Mouse (Mus musculus) lung, embryonic 15.5 days (tissue): ENCODE data around the gene Hist1h1t. TPM values are rescaled to one million over a fixed set of nuclear protein-coding genes. Genes with fewer than 3 reads are reported as not detected.

Source experiments
- ATAC-seq: fragments of 200-750 bp; cut with Nextera tagmentation; 2 replicates; pipeline ENCODE4 v1.8.0; 2017; ENCODE audit warnings: moderate number of reproducible peaks, borderline replicate concordance; ENCODE audit not compliant: low FRiP score, low TSS enrichment; ENCODE audit errors: extremely low read depth
- H3K27ac ChIP-seq: fragments of 300-500 bp; sonication (generic); 2 replicates; pipeline ENCODE4 v1.5.1; 2015; ENCODE audit warnings: moderate library complexity, mild to moderate bottlenecking, inconsistent platforms
- H3K27me3 ChIP-seq: fragments of 300-500 bp; sonication (generic); 2 replicates; pipeline ENCODE4 v1.6.1; 2015; ENCODE audit warnings: inconsistent platforms
- H3K36me3 ChIP-seq: fragments of 300-500 bp; sonication (generic); 2 replicates; pipeline ENCODE4 v1.6.1; 2015; ENCODE audit warnings: inconsistent platforms
- H3K4me1 ChIP-seq: fragments of 300-500 bp; sonication (generic); 2 replicates; pipeline ENCODE4 v1.6.1; 2015; ENCODE audit warnings: inconsistent platforms
- H3K4me2 ChIP-seq: fragments of 300-500 bp; sonication (generic); 2 replicates; pipeline ENCODE4 v1.6.1; 2015; ENCODE audit warnings: inconsistent platforms, mild to moderate bottlenecking, moderate library complexity
- H3K4me3 ChIP-seq: fragments of 300-500 bp; sonication (generic); 2 replicates; pipeline ENCODE4 v1.5.1; 2015; ENCODE audit warnings: mild to moderate bottlenecking, inconsistent platforms
- H3K9ac ChIP-seq: fragments of 300-500 bp; sonication (generic); 2 replicates; pipeline ENCODE4 v1.6.1; 2015; ENCODE audit warnings: inconsistent platforms
- H3K9me3 ChIP-seq: fragments of 300-500 bp; sonication (generic); 2 replicates; pipeline ENCODE4 v1.6.1; 2016; ENCODE audit warnings: inconsistent platforms
- WGBS: fragments of 180-500 bp; shearing (Covaris S2); methylation state at CpG from one replicate; pipeline ENCODE4 v1.1.7; 2015; 5-methylcytosine and 5-hydroxymethylcytosine counted together
- microRNA-seq: library from miRNA; unstranded; fragments of <30 nt; microRNA quantifications from one replicate; pipeline ENCODE4, GENCODE M21; 2016
- polyA plus RNA-seq: library from polyadenylated mRNA; unstranded; fragments of >200 nt; fragmentation: Nextera tagmentation; extraction: Ambion mirVana; gene quantifications from 2 replicates; pipeline ENCODE4 v1.2.1, GENCODE M21; 2015

Hist1h1t gene
- polyA plus RNA-seq, 1 experiment from 2014 or later, result 0.22 TPM

- Histone ChIP-seq H3K36me3 (no peaks in the 10 kb centered on the region), H3K9me3 (no peaks in the 10 kb centered on the region), H3K27me3 (no peaks in the 10 kb centered on the region), H3K4me2 (peak overlapping the region; percentile 95), H3K9ac (peak overlapping the region; percentile 96), H3K27ac (peak overlapping the region; percentile 100), H3K4me3 (peak overlapping the region; percentile 64), H3K4me1 (peaks cover 14% of the 10 kb centered on the region; the same call in 1 of the 2 replicates)
- no peak; the same call in 1 of the 2 replicates for ATAC-seq
- under 1% methylated on average over 14 of the region's 14 CpGs for WGBS
These were observed 44.3 kb downstream of the Hist1h1t start for GRCm38 (mm10) chr13:23739922-23740252.

- 15% methylated on average over 13 of the region's 13 CpGs for WGBS
These were observed 44.7 kb downstream of the Hist1h1t start for GRCm38 (mm10) chr13:23740256-23740840.

GRCm38 (mm10) chr13:23740910-23741309 is 45.3 kb downstream of the Hist1h1t start:
- H3K9ac ChIP-seq, result no peak overlapping the region
- H3K27ac ChIP-seq, result peak overlapping the region; percentile 100
- peak overlapping the region; percentile 64 for H3K4me3 ChIP-seq
- H3K4me2 ChIP-seq, result peak overlapping the region; percentile 95
- no peaks in the 10 kb centered on the region for H3K36me3 ChIP-seq
- H3K27me3 ChIP-seq, result no peaks in the 10 kb centered on the region
- no peaks in the 10 kb centered on the region for H3K9me3 ChIP-seq
- ATAC-seq, result no peak
- WGBS, result 41% methylated on average over 5 of the region's 5 CpGs
- H3K4me1 ChIP-seq, result peaks cover 14% of the 10 kb centered on the region; the same call in 1 of the 2 replicates

More at GRCm38 (mm10) chr13:23740256-23740840, 44.7 kb downstream of the Hist1h1t start:
- Histone ChIP-seq H3K9me3 (no peaks in the 10 kb centered on the region), H3K27me3 (no peaks in the 10 kb centered on the region), H3K4me1 (peaks cover 14% of the 10 kb centered on the region; the same call in 1 of the 2 replicates), H3K36me3 (no peaks in the 10 kb centered on the region), H3K27ac (peak overlapping the region; percentile 100), H3K4me3 (peak overlapping the region; percentile 64), H3K9ac (peak overlapping the region; percentile 96), H3K4me2 (peak overlapping the region; percentile 95)
- no peak for ATAC-seq

DNA sequence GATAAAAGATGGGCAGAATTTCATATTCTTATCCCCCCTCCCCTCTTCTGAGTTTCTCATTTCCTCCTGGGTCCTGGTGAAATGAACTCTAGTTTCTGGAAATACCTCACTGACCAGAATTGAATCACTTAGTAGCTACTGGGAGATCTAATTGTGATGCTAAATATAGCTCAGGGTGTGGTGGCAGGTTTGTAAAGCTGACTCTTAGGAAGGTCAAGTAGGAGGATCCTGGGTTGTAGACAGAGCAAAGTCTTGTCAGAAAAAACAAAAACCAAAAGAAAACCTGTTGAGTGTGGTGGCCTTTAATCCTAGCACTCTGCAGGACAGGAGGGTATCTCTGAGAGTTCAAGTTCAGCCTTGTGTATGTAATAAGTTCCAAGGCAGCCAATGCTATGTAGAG is 46.4 kb downstream of the Hist1h1t start:
- no peak overlapping the region for H3K4me3 ChIP-seq
- no peaks in the 10 kb centered on the region for H3K27me3 ChIP-seq
- H3K4me1 ChIP-seq, result peaks cover 14% of the 10 kb centered on the region; the same call in 1 of the 2 replicates
- no peaks in the 10 kb centered on the region for H3K9me3 ChIP-seq
- H3K27ac ChIP-seq, result no peak overlapping the region
- ATAC-seq, result no peak
- H3K9ac ChIP-seq, result no peak overlapping the region
- H3K4me2 ChIP-seq, result no peak overlapping the region
- H3K36me3 ChIP-seq, result no peaks in the 10 kb centered on the region

GRCm38 (mm10) chr13:23743215-23743614 is 47.6 kb downstream of the Hist1h1t start:
- Histone ChIP-seq H3K4me1 (peaks cover 25% of the 10 kb centered on the region), H3K27ac (no peak overlapping the region), H3K4me2 (no peak overlapping the region), H3K36me3 (no peaks in the 10 kb centered on the region), H3K9me3 (no peaks in the 10 kb centered on the region), H3K4me3 (no peak overlapping the region), H3K27me3 (no peaks in the 10 kb centered on the region), H3K9ac (no peak overlapping the region)
- ATAC-seq, result no peak
- 82% methylated on average over 5 of the region's 5 CpGs for WGBS

DNA sequence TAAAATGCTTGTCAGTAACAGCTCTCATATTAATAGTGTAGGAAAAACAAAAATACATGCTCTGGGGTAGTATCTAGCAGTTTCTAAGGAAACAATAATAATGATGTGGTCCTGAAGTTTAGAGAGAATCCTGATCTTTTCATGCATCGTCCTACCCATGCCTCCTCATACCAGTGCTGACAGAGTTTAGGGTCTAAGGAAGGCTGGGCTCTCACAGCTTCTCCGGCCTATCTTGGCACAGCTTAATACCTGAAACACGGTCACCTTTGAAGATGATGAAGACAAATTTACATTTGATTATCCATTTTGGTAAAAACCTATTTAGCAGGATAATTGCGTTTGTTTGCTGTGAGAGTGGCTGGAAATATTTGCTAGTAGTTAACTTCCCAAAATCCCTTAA is 48.3 kb downstream of the Hist1h1t start:
- Histone ChIP-seq H3K9ac (0 out of 2 replicates have a peak overlapping the region, but pooled peaks have one; percentile 55), H3K4me3 (peak overlapping the region; percentile 36), H3K9me3 (no peaks in the 10 kb centered on the region), H3K27me3 (no peaks in the 10 kb centered on the region), H3K4me2 (peak overlapping the region; percentile 63), H3K4me1 (peaks cover 30% of the 10 kb centered on the region), H3K36me3 (no peaks in the 10 kb centered on the region), H3K27ac (peak overlapping the region; percentile 98)
- no peak for ATAC-seq
- WGBS, result 25% methylated on average over 4 of the region's 4 CpGs

DNA sequence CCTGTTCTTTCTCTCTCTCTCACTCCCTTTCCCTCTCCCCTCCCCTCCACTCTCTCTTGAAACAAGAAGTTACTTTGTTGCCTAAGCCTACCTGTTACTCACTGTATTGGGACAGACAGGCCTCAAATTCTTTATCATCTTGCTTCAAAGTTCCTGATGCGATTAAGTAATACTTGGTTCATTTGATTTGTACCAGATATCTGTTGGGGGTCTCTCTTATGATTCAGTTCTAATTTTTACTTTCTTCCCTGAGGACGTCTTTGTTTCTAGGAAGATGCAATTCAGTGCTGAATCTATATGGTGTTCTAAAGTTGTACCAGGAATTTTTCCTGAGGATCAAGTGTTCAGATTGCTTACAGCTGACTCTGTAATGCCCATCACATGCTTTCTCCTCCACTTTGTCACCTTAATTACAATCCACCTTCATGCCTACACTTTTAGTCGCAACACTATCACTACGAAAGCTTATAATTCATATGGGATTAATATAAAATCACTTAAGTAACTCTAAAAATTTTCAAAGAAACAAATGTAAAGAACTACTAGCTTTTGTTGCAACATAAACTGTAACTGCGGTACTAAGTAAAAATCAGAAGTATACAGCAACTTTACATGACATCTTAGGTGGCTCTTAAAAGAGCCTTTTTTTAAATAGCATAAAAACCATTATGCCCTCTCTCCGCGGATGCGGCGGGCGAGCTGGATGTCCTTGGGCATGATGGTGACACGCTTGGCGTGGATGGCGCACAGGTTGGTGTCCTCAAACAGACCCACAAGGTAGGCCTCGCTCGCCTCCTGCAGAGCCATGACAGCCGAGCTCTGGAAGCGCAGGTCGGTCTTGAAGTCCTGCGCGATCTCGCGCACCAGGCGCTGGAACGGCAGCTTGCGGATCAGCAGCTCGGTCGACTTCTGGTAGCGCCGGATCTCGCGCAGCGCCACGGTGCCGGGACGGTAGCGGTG is 49.1 kb downstream of the Hist1h1t start:
- Histone ChIP-seq H3K27ac (peak overlapping the region; percentile 98), H3K9me3 (no peaks in the 10 kb centered on the region), H3K27me3 (no peaks in the 10 kb centered on the region), H3K4me3 (peak overlapping the region; percentile 36), H3K4me2 (peak overlapping the region; percentile 63), H3K36me3 (no peaks in the 10 kb centered on the region), H3K4me1 (peaks cover 30% of the 10 kb centered on the region), H3K9ac (peak overlapping the region; percentile 55)
- no peak for ATAC-seq
- WGBS, result under 1% methylated on average over 15 of the region's 36 CpGs

GRCm38 (mm10) chr13:23745381-23746161 is 50.0 kb downstream of the Hist1h1t start, which contains the start of gene Hist1h3c:
TSS of gene Hist1h3c (minus strand) at chr13:23745602.
- peak; percentile 69 for ATAC-seq
- Histone ChIP-seq H3K27ac (peak within 1 kb of the TSS; percentile 98), H3K36me3 (no peaks in the 10 kb centered on the region), H3K27me3 (no peaks in the 10 kb centered on the region), H3K4me3 (peak within 1 kb of the TSS; percentile 36), H3K4me1 (peaks cover 26% of the 10 kb centered on the region), H3K9me3 (no peaks in the 10 kb centered on the region), H3K9ac (peak within 1 kb of the TSS; percentile 55), H3K4me2 (peak within 1 kb of the TSS; percentile 63)
- WGBS, result under 1% methylated on average over 26 of the region's 28 CpGs

Small RNA genes within 50 kb of the gene (microRNA-seq; reads per million reads assigned to microRNA genes)
- not detected for gene Gm44314
- not detected for gene Gm44350

Other genes with a start within 250 kb of the Hist1h1t start
- 0.14 and 0.26 TPM in 2 replicates for gene Btn1a1, start 229.9 kb upstream of the Hist1h1t start, polyA plus RNA-seq
- 0.16 and 0.21 TPM in 2 replicates for gene Btn2a2, start 207.0 kb upstream of the Hist1h1t start, polyA plus RNA-seq
- 6.9 and 8.1 TPM in 2 replicates for gene Hist1h4h, start 164.8 kb upstream of the Hist1h1t start, polyA plus RNA-seq
- gene Hist1h2af, start 161.9 kb upstream of the Hist1h1t start, polyA plus RNA-seq, result 6.2 and 8.4 TPM in 2 replicates
- gene Hist1h3g, start 160.4 kb upstream of the Hist1h1t start, polyA plus RNA-seq, result 9.5 and 10.8 TPM in 2 replicates
- gene Hist1h2bh, start 152.4 kb upstream of the Hist1h1t start, polyA plus RNA-seq, result 1.4 TPM in 2 replicates
- gene Hist1h3f, start 151.8 kb upstream of the Hist1h1t start, polyA plus RNA-seq, result 0.75 and 1.5 TPM in 2 replicates
- 1.7 and 2.1 TPM in 2 replicates for gene Hist1h4f, start 144.2 kb upstream of the Hist1h1t start, polyA plus RNA-seq
- 0.78 and 0.86 TPM in 2 replicates for gene Hist1h1d, start 142.6 kb upstream of the Hist1h1t start, polyA plus RNA-seq
- gene Hist1h3e, start 133.4 kb upstream of the Hist1h1t start, polyA plus RNA-seq, result 7.1 and 7.9 TPM in 2 replicates
- gene Hist1h2ae, start 124.6 kb upstream of the Hist1h1t start, polyA plus RNA-seq, result 143 and 164 TPM in 2 replicates
- gene Hist1h2bg, start 124.4 kb upstream of the Hist1h1t start, polyA plus RNA-seq, result 14.5 and 17.7 TPM in 2 replicates
- gene Hist1h2bf, start 121.6 kb upstream of the Hist1h1t start, polyA plus RNA-seq, result 10.1 and 10.2 TPM in 2 replicates
- 3.1 and 4.6 TPM in 2 replicates for gene Hist1h2ad, start 121.4 kb upstream of the Hist1h1t start, polyA plus RNA-seq
- gene Hist1h3d, start 120.1 kb upstream of the Hist1h1t start, polyA plus RNA-seq, result 9.4 and 10.2 TPM in 2 replicates
- 160 and 177 TPM in 2 replicates for gene Hist1h4d, start 114.2 kb upstream of the Hist1h1t start, polyA plus RNA-seq
- 2.5 and 3.6 TPM in 2 replicates for gene Hist1h2be, start 74.7 kb upstream of the Hist1h1t start, polyA plus RNA-seq
- 28.3 and 28.5 TPM in 2 replicates for gene Hist1h1e, start 73.3 kb upstream of the Hist1h1t start, polyA plus RNA-seq
- 1.6 and 1.8 TPM in 2 replicates for gene Hist1h2ac, start 11.9 kb upstream of the Hist1h1t start, polyA plus RNA-seq
- gene Hist1h2bc, start 11.6 kb upstream of the Hist1h1t start, polyA plus RNA-seq, result 60.8 and 63.6 TPM in 2 replicates
- gene Hist1h4c, start 2.6 kb downstream of the Hist1h1t start, polyA plus RNA-seq, result 8.2 and 9.4 TPM in 2 replicates
- gene Hfe, start 15.0 kb downstream of the Hist1h1t start, polyA plus RNA-seq, result 8.6 and 10.8 TPM in 2 replicates
- 36.2 and 37.0 TPM in 2 replicates for gene Hist1h1c, start 43.0 kb downstream of the Hist1h1t start, polyA plus RNA-seq
- 12.0 and 13.7 TPM in 2 replicates for gene Hist1h3c, start 49.8 kb downstream of the Hist1h1t start, polyA plus RNA-seq
- gene Hist1h2bb, start 50.9 kb downstream of the Hist1h1t start, polyA plus RNA-seq, result 3.2 and 4.1 TPM in 2 replicates
- gene Hist1h2ab, start 55.3 kb downstream of the Hist1h1t start, polyA plus RNA-seq, result 74.3 and 83.5 TPM in 2 replicates
- gene Hist1h3b, start 56.5 kb downstream of the Hist1h1t start, polyA plus RNA-seq, result 12.0 and 18.6 TPM in 2 replicates
- gene Hist1h4b, start 61.2 kb downstream of the Hist1h1t start, polyA plus RNA-seq, result 5.8 and 7.5 TPM in 2 replicates
- 0.69 TPM in 1 of 2 replicates, not detected in the other for gene Hist1h4a, start 65.4 kb downstream of the Hist1h1t start, polyA plus RNA-seq
- 8.3 and 8.5 TPM in 2 replicates for gene Hist1h3a, start 66.6 kb downstream of the Hist1h1t start, polyA plus RNA-seq
- gene Hist1h1a, start 67.9 kb downstream of the Hist1h1t start, polyA plus RNA-seq, result 3.3 and 3.9 TPM in 2 replicates
- not detected in 2 replicates for gene Trim38, start 74.1 kb downstream of the Hist1h1t start, polyA plus RNA-seq
- gene Slc17a2, start 111.2 kb downstream of the Hist1h1t start, polyA plus RNA-seq, result not detected in 2 replicates
- not detected in 2 replicates for gene Slc17a3, start 143.6 kb downstream of the Hist1h1t start, polyA plus RNA-seq
- gene Slc17a1, start 171.9 kb downstream of the Hist1h1t start, polyA plus RNA-seq, result 0.15 TPM in 1 of 2 replicates, not detected in the other
- gene Slc17a4, start 219.2 kb downstream of the Hist1h1t start, polyA plus RNA-seq, result not detected in 2 replicates
- gene Hist1h2ba, start 238.3 kb downstream of the Hist1h1t start, polyA plus RNA-seq, result not detected in 2 replicates
- not detected in 2 replicates for gene Hist1h2aa, start 238.6 kb downstream of the Hist1h1t start, polyA plus RNA-seq